Mouse (Mus musculus): ENCODE measurements around the gene Cfap61. TPM values are rescaled to one million over a fixed set of nuclear protein-coding genes. Genes with fewer than 3 reads are reported as not detected.

Cfap61 gene
- 9.5 TPM for polyA plus RNA-seq (2014; fragmentation: Illumina TruSeq; extraction: RNeasy Lipid Tissue Mini Kit (QIAGEN cat#74804))

GRCm38 (mm10) chr2:145934339-145935231 is at the start of gene Cfap61, which contains the start of gene Crnkl1:
Cfap61 (plus strand) TSS chr2:145934784.
Crnkl1 (minus strand) TSS chr2:145935014.

DNA sequence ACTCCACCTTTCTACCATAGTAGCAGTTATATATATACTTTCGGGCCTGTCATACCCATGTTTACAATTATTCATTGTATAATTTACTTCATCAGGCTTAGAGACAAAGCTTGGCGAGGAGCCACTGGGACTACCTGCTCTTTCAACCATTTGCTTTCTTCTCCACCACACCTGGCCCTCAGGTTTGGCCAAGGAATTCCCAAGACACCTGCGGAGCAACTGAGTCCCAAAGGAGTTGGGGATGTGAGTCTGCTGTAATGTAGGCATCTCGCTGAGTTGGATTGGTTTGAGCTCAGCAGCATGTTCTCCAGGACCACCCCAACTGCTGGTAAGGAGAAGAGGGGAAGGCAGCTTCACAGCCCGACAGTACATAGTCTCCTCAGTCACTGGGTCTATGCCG is 32.7 kb upstream of the Cfap61 start, which contains the start of gene Naa20:
Naa20 (plus strand) TSS at position 239 of the 400 bp plus-strand sequence.

DNA sequence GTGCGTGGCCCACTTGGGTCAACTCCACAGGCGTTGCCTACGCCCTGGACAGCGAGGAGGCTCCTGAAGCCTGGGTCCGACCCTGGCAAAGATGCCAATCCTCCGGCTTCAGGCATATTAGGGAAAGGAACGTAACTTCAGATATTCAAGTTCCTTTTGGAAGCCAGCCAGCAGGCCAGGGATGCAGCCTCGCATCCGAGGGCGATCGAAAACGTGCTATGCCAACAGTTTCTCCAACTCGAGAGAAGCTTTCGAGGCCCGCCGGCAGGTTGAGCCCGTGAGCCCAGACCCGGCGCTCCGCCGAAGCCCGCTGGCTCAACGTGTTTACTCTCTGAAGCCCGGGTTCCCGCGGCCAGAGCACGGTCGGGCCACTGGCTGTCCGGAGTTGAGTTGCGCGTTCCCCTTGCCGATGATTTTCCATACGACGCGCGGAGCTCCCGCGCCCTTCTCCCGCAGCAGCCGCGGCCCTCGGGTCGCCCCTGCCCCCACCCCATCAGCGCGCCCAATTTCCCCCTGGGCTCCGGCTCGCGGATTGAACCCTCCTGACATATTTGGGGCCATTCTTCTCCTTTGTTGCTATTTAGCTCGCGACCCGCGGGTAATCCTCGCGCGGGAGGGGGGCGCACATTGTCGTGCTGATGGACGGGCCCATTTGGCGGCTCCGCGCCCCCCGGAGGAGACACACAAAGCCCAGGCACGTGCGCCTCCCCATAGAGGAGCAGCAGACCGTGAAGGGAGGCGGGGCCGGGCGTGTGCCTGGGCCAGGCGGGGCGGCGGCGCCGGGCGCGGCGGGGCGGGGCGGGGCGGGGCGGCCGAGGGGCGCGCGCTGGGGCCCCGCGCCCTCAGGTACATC is 286.7 kb downstream of the Cfap61 start, which contains the start of gene Insm1:
Insm1 (plus strand) TSS at position 846 of the 853 bp plus-strand sequence.

Other genes with a start within 250 kb of the Cfap61 start
- 128 TPM for gene Naa20, start 32.7 kb upstream of the Cfap61 start, polyA plus RNA-seq (2014; fragmentation: Illumina TruSeq; extraction: RNeasy Lipid Tissue Mini Kit (QIAGEN cat#74804))
- gene Crnkl1, start 230 bp downstream of the Cfap61 start, polyA plus RNA-seq (2014; fragmentation: Illumina TruSeq; extraction: RNeasy Lipid Tissue Mini Kit (QIAGEN cat#74804)), result 83.5 TPM

Data from ovary, adult 10 weeks (tissue).